Mouse (Mus musculus) B cell, adult 2 months (primary cell): Measurements from ENCODE around the gene Tmem108.

ENCODE experiments used
- DNase-seq, 2 experiments: peaks; one replicate each; pipeline ENCODE4 v3.0.0; 2022

The Tmem108 gene

DNA sequence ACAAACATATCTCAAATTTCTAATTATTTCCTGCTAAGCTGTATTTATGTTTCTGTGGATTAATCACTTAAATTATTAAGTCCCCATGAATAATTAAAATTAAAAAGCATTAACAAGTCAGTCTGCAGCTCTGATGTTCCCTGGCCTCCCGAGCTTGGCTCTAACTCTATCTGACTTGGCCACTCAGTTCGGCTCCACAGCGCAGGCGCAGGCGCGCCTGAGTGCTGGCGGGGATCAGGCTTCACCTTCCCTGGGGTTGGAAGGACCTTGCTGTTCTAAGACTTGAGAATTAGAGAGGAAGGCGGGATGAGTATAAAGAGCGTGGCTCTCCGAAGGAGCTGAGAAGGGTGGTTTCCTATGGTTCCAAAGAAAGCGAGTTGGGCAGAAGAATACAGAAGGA lies 41.6 kb downstream of the Tmem108 start:
- no peak for DNase-seq

DNA sequence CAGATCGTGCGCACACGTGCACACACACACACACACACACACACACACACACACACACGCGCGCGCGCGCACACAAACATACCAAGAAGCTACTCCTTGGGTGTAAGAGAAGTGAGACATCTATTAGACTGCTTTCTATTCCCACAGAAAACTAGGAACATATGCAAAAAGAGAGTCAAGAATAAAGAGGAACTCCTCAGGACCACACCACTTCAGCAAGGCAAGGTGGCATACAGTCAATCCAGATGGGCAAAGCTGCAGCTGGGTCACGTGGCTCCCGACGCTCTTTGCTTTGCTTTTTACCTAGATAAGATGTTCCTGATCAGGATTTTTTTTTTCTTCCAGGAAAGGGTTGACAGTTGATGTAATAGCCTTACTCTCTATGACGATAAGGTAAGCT lies 45.6 kb downstream of the Tmem108 start:
- DNase-seq: no peak

DNA sequence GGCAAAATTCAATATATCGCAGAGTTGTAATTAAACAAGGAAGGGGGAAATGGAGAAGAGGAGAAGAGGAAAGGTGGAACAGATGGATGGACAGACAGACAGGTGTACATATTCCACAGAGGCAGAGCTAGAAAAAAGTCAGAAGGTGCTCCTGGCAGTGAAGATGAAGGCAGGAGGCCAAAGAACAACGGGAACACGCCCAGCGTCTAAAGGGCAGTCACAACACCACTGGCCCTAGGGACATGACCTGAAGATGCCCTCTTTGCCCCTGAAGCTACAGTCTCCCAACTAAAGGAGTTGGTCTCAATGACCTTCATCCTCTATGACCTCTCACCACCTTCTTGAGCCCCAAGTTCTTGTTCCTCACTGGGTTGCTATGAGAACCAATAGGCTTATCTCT lies 46.3 kb downstream of the Tmem108 start:
- DNase-seq: no peak

DNA sequence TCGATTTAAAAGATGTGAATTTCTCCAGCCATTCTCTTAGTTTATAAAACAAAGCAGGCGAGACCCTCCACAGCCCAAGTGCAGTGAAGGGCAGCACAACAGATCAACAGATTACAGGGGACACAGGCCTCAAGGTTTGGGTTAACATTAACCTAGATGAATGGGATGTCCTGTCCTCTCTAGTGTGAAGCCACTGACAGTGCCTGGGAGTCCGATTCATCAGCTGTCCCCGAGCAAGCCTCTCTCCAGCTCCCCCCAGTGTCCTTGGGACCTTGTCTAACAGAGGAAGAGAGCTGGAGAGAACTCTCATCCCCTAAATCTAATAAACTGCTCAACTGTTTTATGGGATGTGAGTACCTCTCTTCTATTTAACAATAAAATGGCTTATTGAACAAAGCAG lies 48.4 kb downstream of the Tmem108 start:
- no peak for DNase-seq

DNA sequence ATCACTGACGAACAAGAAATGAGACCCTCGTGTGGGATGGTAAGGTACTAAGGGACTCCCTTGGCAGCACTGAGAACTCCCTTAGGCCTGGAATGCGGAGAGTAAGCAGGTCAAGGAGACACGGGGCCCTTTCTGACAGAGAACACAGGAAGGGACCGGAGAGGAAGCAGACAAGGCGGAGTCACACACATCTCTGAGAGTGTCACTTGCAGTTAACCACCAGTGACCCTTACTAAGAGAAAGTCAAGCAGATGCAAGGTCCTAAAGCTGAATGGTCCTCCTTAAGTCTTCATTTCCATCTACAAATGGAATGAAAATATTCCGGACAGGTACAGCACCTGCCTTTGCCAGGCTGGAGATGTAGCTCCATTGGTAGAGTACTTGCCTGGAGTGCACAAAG lies 48.9 kb downstream of the Tmem108 start:
- no peak for DNase-seq

DNA sequence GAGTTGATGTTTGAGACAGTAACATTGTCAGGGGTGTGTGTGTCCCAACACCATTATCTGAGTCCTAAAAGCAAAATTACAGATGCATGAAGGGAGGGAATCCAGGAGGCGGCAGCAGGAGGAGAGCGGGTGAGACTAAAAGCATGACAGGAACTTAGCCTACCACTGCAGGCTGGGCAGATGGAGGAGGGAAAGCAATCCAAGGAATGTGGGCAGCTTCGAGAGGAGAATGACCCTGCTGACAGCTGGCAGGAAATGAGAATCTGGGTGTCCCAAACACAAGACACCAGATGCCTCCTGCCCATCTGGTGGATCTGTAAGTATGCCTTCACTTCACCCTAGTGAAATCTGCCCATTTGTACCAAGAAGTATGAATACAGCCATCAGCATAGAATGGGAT lies 51.9 kb downstream of the Tmem108 start:
- DNase-seq: no peak

DNA sequence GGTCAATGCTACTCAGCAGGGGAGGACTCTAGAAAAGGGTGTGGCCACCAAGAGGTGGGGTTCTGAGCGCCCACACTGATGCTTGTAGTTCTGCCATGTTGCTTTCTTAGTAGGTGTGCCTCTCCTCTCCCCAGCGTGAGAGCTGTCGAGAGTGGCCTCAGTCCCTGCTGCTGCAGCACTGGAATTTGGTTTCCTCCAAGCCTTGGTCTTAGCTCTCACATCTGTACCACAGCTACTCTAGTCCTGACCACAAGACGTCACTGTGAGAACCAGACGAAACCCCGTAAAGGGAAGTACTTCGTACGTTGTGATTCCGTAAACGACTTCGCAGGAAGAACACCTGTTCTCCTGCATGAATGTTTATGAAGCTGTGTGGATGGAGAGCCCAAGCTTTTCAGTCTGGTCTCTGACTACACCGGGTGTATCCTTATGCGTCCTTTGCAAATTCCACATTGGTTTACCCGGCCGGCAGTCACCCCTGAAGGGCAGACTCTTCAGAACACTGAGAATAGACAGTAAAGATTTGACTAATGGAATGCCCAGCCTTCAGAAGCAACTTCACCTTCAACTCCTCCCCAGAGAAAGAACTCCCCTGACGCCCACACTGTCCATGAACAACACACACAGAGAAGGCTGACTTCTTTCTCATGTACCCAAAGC lies 53.0 kb downstream of the Tmem108 start:
- DNase-seq: peak; percentile 75 to 80

DNA sequence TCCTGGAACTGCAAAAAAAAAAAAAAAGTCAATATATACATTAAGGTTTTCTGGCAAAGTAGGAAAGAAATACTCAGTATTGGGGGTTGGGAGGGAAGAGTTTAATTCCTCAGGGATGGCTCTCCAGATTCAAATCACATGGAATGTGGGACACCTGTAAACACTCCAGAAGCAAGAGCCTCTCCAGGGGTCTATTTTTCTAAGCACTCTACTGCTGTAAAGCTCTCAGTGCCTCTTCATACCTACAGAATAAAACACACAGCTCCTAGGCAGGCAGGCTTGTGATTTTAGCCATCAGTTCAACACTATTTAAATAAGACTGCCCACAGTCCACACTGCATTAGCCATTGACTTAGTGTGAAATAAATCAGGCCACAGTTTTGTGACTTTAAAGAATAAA lies 53.8 kb downstream of the Tmem108 start:
- DNase-seq: no peak

DNA sequence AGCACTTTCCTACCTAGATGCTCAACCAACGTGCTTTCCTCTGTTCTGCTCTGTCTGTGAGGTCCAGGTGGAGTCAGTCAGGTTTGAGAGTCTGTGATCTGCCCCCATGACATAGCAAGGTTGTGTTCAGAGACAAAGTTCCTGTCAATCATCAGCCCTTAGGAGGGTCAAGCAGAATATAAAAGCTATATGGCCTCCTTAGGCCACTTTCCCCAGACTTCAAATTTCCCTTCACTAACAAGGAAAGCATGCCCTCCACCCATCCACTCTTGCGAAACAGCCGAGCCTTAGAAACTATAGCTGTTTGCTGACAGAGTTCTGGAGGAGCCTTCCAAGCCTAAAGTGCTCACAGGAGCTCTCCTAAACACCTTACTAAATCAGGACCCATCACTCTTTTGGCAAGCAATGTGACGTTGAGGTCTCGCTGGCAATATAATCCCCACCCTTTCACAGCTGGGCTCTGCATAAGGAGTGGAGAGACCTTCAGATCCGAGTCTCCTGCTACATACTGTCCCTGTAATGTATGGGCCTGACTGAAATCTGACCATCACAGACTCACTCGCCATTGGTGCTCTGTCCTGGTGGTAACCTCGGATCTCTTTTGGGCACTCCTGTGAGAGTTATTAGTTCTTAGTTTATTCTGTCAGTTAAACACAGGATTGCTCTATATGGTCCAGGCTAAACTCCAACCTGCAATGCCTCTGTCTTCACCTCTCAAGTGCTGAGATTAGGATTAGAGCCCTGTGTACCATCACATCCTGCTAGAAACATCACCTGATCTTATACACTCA lies 54.4 kb downstream of the Tmem108 start:
- no peak for DNase-seq

DNA sequence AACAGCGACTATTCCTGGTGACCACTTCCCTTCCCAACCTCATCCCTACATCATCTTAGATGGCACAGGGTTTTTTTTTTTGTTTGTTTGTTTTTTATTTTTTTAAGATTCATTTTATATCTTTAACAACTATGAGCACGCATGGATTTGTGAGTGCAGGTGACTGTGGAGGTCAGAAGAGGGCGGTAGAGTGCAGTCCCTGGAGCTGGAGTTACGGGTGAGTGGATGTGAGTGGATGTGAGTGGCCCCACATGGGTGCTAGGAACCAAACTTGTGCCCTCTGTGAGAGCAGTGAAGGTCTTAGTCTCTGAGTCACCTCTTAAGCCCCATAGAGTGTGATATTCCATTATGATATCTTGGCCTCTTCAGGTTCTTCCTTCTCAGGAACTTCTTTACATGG lies 55.9 kb downstream of the Tmem108 start:
- DNase-seq: peak; percentile 29 to 34

DNA sequence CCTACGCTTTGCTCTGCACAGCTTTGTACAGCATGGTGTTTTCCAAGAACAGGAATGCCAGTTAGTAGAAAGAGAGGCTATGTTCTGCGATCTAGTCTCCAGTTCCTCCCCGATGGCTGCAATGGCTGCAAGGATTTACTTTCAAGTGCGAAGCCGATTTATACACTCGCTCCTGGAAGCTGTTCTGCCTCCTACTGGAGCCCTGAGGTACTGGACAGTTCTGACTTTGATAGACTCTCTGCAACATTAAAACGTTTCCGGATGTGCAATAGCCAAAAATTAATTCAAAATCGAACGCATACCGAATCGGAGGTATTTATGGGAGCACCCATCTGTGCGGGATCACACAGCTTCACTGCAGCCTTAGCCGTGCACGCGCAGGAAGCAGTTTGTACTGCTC lies 58.6 kb downstream of the Tmem108 start:
- no peak for DNase-seq

DNA sequence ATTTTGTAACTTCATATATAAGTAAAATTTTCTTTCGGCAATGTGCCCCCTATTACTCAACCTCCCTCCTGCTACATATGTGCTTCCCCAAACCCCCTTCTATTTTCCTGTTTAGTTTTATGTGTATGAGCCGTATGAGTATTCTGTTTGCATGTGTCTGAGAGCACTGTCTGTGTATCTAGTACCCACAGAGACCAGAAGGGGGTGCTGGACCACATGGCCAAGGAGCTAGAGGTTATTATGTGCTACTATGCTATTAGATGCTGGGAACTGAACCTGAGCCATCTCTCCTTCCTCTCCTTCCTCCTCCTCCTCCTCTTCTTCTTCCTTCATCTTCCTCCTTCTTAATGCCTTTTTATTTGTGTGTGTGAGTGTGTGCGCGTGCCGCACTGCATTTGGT lies 59.2 kb downstream of the Tmem108 start:
- peak; percentile 34 to 39 for DNase-seq

DNA sequence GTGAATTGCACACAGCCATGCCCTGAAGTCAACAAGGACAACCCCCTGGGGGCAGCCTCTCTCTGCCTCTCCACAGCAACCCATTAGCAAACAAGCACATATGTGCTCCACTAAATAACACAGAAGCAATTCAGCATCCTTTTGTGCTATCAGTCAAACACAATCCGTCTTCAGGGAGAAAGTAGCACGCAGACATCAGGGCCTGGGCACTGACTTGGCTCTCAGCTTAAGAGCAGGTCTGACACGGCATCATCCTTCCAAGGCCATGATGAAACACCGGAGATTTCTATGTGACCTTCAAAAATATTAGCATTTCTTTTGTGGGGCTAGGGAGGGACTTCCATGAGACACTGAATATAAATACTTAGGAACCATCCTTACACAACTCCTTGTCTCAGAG lies 60.2 kb downstream of the Tmem108 start:
- DNase-seq: no peak

DNA sequence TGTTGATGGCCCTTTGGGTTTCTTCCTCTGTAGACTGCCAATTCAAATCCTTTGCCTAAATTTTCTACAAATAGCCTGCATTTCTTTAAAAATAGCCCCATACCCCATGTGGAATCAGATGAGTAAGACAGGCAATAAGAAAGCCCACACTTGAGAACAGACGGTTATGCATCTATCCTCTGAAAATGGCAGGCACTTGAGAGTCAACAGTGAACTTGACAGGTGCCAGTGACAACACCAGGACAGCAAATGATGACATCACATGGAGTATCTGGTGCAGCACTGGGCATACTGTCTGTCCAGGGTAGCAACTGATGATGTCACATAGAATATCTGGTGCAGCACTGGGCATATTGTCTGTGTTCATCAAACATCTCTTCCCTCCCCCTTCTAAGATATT lies 61.4 kb downstream of the Tmem108 start:
- DNase-seq: no peak

DNA sequence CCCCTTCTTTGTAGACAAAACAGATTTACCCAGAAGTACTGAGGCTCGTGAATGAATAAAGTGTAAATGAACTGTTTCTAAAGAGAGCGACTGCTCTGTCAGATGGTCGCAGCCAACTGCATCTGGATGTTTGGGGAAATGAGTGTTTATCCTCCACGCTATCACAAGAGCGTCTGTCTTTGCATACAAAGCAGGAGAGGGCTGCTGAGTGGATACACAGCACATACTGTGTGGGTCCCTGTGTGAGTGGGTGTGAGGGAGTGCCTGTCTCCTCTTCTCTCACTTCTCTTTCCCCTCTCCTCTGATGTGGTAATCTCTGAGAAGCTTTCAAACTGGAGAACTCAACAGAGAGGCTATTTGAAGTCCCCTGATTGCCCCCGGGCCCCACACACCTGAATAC lies 64.7 kb downstream of the Tmem108 start:
- DNase-seq: peak; percentile 21 to 26

DNA sequence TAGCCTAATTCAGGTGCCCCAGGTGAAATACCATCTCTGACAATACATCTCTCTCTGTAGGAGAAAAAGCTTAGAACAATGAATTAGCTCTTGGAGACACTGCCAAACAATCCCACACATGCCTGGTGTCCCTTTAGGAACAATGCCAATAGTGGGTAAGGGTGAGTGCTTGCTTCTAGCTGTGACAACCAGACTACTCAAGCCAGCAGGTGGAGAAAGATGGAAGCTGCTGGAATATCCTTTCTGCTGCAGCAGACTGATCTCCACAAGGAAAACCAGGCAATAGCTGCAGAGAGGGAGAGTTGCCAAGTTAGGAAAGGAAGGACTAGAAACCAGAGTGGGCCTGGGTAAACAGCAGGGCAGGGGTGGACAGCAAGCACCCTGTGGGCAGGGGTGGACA lies 67.8 kb downstream of the Tmem108 start:
- DNase-seq: no peak

DNA sequence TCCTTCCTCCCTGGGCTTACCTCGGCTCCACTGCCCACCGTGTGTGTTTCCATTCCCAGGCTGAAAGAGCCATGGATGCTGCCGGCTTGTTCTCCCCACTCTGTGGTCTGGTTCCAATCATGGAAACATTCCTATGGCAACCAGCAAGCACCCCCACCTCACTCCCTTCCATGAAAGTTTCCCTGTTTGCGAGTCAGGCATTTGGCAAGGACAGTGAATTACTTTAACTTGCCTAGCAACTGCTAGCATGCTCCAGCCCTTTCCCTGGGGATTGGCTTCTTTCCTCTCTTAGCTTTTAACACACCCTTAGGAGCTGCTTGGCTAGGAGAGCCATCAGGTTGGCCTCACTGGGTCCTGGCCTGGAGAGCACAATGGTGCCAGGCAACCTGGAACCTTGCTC lies 68.9 kb downstream of the Tmem108 start:
- no peak for DNase-seq

DNA sequence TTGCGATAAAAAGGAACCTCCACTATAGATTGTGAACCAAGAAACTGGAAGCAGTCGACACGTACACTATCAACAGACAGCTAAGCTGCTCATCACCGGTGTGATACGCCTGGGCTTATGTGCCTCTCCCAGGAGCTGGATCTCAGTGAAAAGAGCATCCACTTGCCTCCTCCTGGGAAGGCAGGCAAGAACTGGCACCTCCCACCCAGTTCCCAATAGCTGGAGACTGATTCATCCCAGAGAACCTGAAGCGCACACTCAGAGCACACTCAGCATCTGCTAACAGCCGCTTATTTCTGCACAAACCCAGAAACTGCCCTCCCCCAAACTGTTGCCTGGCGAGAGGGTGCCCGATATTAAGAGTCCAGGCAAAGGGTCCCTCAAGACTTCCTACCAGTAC lies 69.8 kb downstream of the Tmem108 start:
- DNase-seq: no peak

DNA sequence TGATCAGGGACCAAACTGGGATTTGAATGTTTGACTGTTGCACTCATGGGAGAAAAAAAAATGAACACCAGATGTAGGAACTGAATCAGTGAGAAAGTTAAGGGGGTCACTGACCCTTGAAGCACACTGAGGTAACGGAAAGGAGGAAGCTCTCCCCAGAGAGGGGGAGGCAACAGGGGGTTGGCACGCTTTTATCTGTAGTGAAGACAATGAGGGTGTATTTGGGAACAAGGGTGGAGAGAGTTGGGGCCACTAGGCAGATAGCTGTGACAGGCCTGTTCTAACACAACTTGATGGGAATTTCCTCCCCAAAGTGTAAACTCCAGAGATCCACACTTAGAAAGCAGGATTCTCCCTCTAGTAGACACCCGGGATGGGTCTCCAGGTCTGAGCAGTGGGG lies 71.2 kb downstream of the Tmem108 start:
- peak in 1 of 2 experiments; percentile 18 for DNase-seq

DNA sequence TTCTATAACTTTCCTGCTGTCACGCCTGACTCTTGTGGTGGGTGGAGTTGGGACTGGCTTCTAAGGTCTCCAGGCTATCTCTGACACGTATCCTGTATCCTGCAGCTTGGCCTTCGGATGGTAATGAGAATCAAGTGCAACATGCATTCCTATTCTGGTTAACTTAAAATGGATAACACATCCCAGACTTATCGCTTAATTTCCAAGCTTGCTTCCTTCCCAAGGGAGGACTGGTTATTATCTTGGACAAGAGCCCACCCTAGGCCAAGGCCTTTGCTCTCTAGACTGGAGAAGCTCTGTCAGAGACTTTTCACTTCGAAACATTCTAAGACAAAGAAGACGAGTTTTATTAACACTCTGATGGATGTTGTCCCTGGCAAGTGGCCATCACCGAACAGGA lies 71.9 kb downstream of the Tmem108 start:
- no peak for DNase-seq

DNA sequence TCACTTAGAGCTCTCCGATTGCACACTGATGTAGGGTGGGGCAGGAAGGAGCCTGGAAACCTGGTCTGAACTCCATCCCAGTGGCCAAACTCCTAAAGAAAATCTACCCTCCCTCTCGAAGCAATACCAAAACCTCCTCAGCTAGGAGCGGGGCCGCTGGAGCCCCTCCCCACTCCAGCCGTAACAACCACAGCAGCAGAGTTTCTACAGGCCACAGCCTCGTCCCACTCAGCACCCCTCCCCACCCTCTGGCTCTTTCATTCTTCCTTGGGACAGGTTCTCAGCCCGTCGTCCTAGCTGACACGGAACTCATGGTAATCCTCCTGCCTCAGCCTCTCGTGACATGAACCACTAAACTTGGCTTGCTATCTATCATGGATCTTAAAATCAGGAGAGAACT lies 72.6 kb downstream of the Tmem108 start:
- no peak for DNase-seq

DNA sequence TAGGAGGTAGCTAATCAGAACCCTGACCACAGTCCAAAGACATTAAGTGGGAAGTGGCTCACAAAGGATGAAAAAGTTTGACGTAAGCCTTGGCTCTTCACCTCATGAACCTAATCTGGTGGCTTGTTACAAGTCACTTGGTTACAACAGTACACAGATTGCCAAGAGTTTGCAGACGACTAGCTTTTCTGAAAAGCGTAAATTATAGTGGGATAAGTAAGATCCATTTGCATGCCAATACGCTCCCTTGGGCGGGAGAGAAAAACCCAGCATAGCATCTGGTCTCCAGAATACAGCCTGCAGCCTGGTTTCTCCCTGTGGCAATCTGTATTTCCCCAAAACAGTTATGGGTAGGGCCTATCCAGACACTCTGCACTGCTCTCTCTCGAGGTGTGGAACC lies 74.5 kb downstream of the Tmem108 start:
- DNase-seq: no peak

DNA sequence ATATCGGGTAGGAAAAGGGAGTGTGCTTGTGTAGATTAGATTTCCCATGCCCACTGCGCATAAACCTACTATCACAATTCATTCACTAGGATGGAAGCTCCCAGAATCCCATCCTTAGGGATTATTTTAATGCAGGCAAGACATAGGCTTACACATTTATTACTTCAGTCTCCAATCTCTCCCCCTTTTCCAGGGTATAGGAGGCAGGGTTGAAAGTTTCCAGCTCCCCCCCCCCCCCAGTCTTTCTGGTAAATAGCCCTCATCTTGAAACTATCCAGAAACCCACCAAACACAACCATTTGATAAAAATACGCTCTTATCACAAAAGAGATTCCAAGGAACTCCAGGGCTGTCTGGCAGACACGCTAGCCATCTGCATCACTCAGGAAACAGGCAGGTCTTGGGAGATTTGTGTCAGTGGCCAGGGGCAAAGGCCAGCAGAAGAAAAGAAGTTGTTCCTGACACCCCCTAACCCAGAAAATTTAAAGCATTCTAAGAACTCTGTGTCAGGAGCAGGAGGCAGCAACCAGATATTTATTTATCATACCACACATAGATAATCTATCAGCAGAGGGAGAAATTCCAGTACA lies 79.8 kb downstream of the Tmem108 start:
- DNase-seq: no peak

DNA sequence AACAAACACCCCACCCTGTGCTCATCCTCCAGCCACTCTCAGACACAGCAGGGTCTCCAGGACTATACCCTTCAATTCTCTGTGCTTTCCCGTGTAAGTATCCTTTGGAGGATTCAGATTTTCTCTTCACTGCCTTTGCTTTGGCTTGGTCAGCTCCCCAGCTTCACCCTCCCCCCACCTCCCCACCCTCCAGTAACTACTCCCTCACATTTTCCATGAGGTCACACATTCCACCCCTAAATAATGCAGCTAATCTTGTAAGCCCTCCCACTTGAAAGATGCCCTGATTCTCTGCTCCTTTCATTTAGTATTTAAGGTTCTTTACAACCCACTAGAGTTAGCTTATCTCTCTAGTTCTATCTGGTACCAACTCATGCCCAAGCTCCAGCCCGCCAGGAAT lies 82.4 kb downstream of the Tmem108 start:
- DNase-seq: no peak
